8 mouse cellular contexts compared by ENCODE assay signal in genomic region chr2:26020714-26021560, GRCm38 (mm10). TPM values are rescaled to one million over a fixed set of nuclear protein-coding genes. Genes with fewer than 3 reads are reported as not detected.
DNase-seq lines count a peak whose midpoint lies in the region; ATAC-seq and TF ChIP-seq lines count a peak whose summit lies in the region.

No protein-coding gene starts in this region.

- DNase-seq in adrenal gland, adult 8-10 months = peak; percentile 47
- DNase-seq in adrenal gland, adult 2 months = no peak
- peak; percentile 93 for DNase-seq in brain, adult 2 months (ENCODE audit: low read depth, low spot score)
- DNase-seq in heart, postnatal 0 days (ENCODE audit: low spot score) = peak; percentile 55
- DNase-seq in layer of hippocampus, adult 9-10 months (ENCODE audit: low spot score) = peak; percentile 25
- DNase-seq in ovary, postnatal 10 days (ENCODE audit: low spot score) = peak; percentile 17

- no peaks in the 10 kb centered on the region for H3K27me3 ChIP-seq in heart, postnatal 0 days (ENCODE audit: control insufficient read depth, insufficient read depth, low read length)
- H3K27me3 ChIP-seq in lung, embryonic 15.5 days = no peaks in the 10 kb centered on the region

- ATAC-seq in erythroid progenitor cell, adult 5-6 weeks (replicated peaks; ENCODE audit: low FRiP score, poor library complexity, severe bottlenecking) = peak; percentile 45
- peak; percentile 43 for ATAC-seq in heart, postnatal 0 days (ENCODE audit: insufficient read depth, low read depth)
- peak; percentile 40; the same call in 1 of the 2 replicates for ATAC-seq in lung, embryonic 15.5 days (ENCODE audit: borderline replicate concordance, extremely low read depth, low FRiP score, low TSS enrichment)

- H3K9ac ChIP-seq in heart, postnatal 0 days (replicated peaks; ENCODE audit: low read depth, low read length) = peak overlapping the region; percentile 64
- peak overlapping the region; percentile 68 for H3K9ac ChIP-seq in lung, embryonic 15.5 days

- TF ChIP-seq CTCF in heart, postnatal 0 days (IDR thresholded peaks at IDR 0.05; ENCODE audit: low read depth) = no peak

- H3K4me2 ChIP-seq in heart, postnatal 0 days (ENCODE audit: low read depth, low read length) = peak overlapping the region; percentile 96
- peak overlapping the region; percentile 64 for H3K4me2 ChIP-seq in lung, embryonic 15.5 days

- H3K36me3 ChIP-seq in heart, postnatal 0 days (replicated peaks; ENCODE audit: control insufficient read depth, insufficient read depth, low read length) = peaks cover 4% of the 10 kb centered on the region; the same call in 1 of the 2 replicates
- H3K36me3 ChIP-seq in lung, embryonic 15.5 days = peaks cover 5% of the 10 kb centered on the region; the same call in 1 of the 2 replicates

- peak overlapping the region; percentile 90 for H3K4me3 ChIP-seq in heart, postnatal 0 days (ENCODE audit: low read depth, low read length)
- peak overlapping the region; percentile 81 for H3K4me3 ChIP-seq in lung, embryonic 15.5 days

- peak overlapping the region; percentile 93 for H3K27ac ChIP-seq in heart, postnatal 0 days (ENCODE audit: low read depth)
- peak overlapping the region; percentile 81 for H3K27ac ChIP-seq in lung, embryonic 15.5 days

- H3K4me1 ChIP-seq in heart, postnatal 0 days (ENCODE audit: control insufficient read depth, insufficient read depth) = peaks cover 26% of the 10 kb centered on the region
- H3K4me1 ChIP-seq in lung, embryonic 15.5 days = peaks cover 12% of the 10 kb centered on the region

- H3K9me3 ChIP-seq in heart, postnatal 0 days (replicated peaks; ENCODE audit: control insufficient read depth, low read length) = no peaks in the 10 kb centered on the region
- no peaks in the 10 kb centered on the region for H3K9me3 ChIP-seq in lung, embryonic 15.5 days

- WGBS in heart, postnatal 0 days = under 1% methylated on average over 37 of the region's 38 CpGs
- WGBS in lung, embryonic 15.5 days = under 1% methylated on average over 38 of the region's 38 CpGs

- peak; percentile 50; the same call in 1 of the 2 replicates for TF ChIP-seq EP300 in heart, postnatal 0 days (IDR thresholded peaks at IDR 0.05; ENCODE audit: low read depth)

RNA-seq across cellular contexts. Expression of gene Ubac1, which starts 0.6 kb away (rescaled TPM):
- total RNA-seq in adrenal gland, adult 8-10 months (2022) = 10 to 100 TPM; 24.8 to 39.8 (median 29.9) TPM
- total RNA-seq in adrenal gland, adult 2 months (2021) = 10 to 100 TPM; 32.9 to 40.0 TPM
- 37.8 and 42.3 TPM in 2 replicates for polyA plus RNA-seq in adrenal gland, adult 2 months (2012; rRNA removed)
- total RNA-seq in erythroid progenitor cell, adult 5-6 weeks (2015; ENCODE audit: low replicate concordance) = 1,305 and 1,318 TPM in 2 replicates
- total RNA-seq in erythroid progenitor cell, adult 5-6 weeks (2017; ENCODE audit: low replicate concordance) = 1,008 and 1,122 TPM in 2 replicates
- 99.4 and 120 TPM in 2 replicates for total RNA-seq in heart, postnatal 0 days (2014; rRNA removed; ENCODE audit: low replicate concordance)
- 119 and 120 TPM in 2 replicates for polyA plus RNA-seq in heart, postnatal 0 days (2015; fragmentation: Nextera tagmentation; extraction: Ambion mirVana)
- polyA plus RNA-seq in lung, embryonic 15.5 days (2015; fragmentation: Nextera tagmentation; extraction: Ambion mirVana) = 70.3 and 71.7 TPM in 2 replicates

RNA-seq across cellular contexts. Expression of gene Camsap1, which starts 37.9 kb away (rescaled TPM):
- total RNA-seq in adrenal gland, adult 8-10 months (2022) = 10 to 100 TPM; 36.7 to 45.2 (median 39.8) TPM
- 10 to 100 TPM; 31.4 to 32.6 TPM for total RNA-seq in adrenal gland, adult 2 months (2021)
- polyA plus RNA-seq in adrenal gland, adult 2 months (2012; rRNA removed) = 3.9 and 5.5 TPM in 2 replicates
- 18.9 and 31.4 TPM in 2 replicates for total RNA-seq in erythroid progenitor cell, adult 5-6 weeks (2015; ENCODE audit: low replicate concordance)
- 67.6 and 93.3 TPM in 2 replicates for total RNA-seq in erythroid progenitor cell, adult 5-6 weeks (2017; ENCODE audit: low replicate concordance)
- total RNA-seq in heart, postnatal 0 days (2014; rRNA removed; ENCODE audit: low replicate concordance) = 8.9 and 12.7 TPM in 2 replicates
- polyA plus RNA-seq in heart, postnatal 0 days (2015; fragmentation: Nextera tagmentation; extraction: Ambion mirVana) = 5.7 TPM in 2 replicates
- polyA plus RNA-seq in lung, embryonic 15.5 days (2015; fragmentation: Nextera tagmentation; extraction: Ambion mirVana) = 14.8 and 20.4 TPM in 2 replicates
